Mouse (Mus musculus) gastrocnemius, adult 2 months (tissue): Measurements from ENCODE around the gene Fam189a1. TPM values are rescaled to one million over a fixed set of nuclear protein-coding genes. Genes with fewer than 3 reads are reported as not detected.
A peak's percentile ranks its signal among the peaks of the same experiment; 100 is the strongest.

Source experiments
- DNase-seq: peaks from one replicate; pipeline ENCODE4 v3.0.0; 2022
- H3K27ac ChIP-seq: fragments of 200-600 bp; 2 replicates; pipeline ENCODE4 v1.8.1; 2022; ENCODE audit warnings: mild to moderate bottlenecking
- H3K4me3 ChIP-seq: fragments of 200-600 bp; 2 replicates; pipeline ENCODE4 v1.8.1; 2022; ENCODE audit warnings: mild to moderate bottlenecking, moderate library complexity
- CTCF ChIP-seq: fragments of 200-600 bp; IDR thresholded peaks from 2 replicates; pipeline ENCODE4 v1.8.1; 2022; ENCODE audit warnings: antibody characterized with exemption, mild to moderate bottlenecking, moderate library complexity
- intact Hi-C: fragments of 180-260 bp; cut with DNase I; formaldehyde crosslinking; loops from one replicate; pipeline ENCODE4 v1.15.1; 2025
- long read RNA-seq, 2 experiments: library from polyadenylated mRNA; stranded (forward); transcript quantifications; one replicate each; pipeline ENCODE4 v2.0.0; 2021
- total RNA-seq, 2 experiments: library from RNA; stranded (reverse); gene quantifications; 2 replicates each; pipeline ENCODE4 v1.2.3; 2021

Fam189a1 gene
- not detected for total RNA-seq
- long read RNA-seq, experiment 1 = 0 reads
- long read RNA-seq, experiment 2, partial matches to known transcripts = 0 of 1 reads
- long read RNA-seq, experiment 2, other reads (novel, unspliced or antisense) = 1 of 1 reads

DNA sequence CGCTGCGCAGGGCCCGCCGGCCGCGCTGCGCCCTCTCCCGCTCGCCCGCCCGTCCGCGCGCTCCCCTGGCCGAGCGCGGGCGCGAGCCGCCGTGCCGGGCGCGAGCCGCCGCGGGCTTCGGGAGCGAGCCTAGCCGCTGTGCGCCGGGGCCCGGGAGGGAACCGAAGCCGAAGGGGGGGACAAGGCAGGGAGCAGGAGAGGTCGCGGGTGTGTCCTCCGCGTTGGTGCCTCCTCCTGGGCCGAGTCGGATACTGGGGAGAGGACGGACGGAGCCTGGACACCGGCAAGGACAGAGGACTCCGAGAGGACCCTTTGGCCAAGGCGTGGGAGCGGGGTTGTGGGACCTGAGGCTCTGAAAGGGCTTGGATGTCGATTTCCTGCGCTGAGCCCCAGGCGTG, at the start of gene Fam189a1:
Fam189a1 (minus strand) TSS at position 57 of the 398 bp plus-strand sequence.
- no peak for TF ChIP-seq CTCF
- intact Hi-C loops = no loop called here
- Histone ChIP-seq H3K27ac (no peak within 1 kb of the TSS), H3K4me3 (peak within 1 kb of the TSS; percentile 68)
- peak; percentile 16 for DNase-seq

- no peak for TF ChIP-seq CTCF
- no peak overlapping the region for H3K27ac ChIP-seq
- intact Hi-C loops = no loop called here
- no peak for DNase-seq
- no peak overlapping the region for H3K4me3 ChIP-seq
Observed at GRCm38 (mm10) chr7:65206021-65206420, 49.7 kb upstream of the Fam189a1 start.

DNA sequence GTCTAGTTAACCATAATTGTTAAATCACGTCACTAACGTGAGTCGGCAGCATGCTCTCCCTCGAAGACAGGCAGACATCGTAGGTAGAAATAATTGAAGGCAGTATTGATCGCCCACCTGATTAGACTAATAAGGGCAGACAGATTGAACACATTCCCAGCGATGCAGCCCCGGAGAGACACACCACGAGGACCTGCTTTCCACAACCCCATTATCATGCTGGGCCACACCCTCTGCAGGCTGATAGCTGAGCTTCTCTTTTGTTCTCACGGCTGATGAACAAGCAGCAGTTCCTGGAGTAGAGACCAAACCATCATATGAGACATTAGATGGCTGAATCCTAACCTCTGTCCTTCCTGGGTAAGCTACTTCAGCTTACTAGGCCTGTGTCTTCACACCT, 46.3 kb upstream of the Fam189a1 start:
- no peak for DNase-seq
- TF ChIP-seq CTCF = no peak
- intact Hi-C loops = no loop called here
- no peak overlapping the region for H3K4me3 ChIP-seq
- H3K27ac ChIP-seq = no peak overlapping the region

DNA sequence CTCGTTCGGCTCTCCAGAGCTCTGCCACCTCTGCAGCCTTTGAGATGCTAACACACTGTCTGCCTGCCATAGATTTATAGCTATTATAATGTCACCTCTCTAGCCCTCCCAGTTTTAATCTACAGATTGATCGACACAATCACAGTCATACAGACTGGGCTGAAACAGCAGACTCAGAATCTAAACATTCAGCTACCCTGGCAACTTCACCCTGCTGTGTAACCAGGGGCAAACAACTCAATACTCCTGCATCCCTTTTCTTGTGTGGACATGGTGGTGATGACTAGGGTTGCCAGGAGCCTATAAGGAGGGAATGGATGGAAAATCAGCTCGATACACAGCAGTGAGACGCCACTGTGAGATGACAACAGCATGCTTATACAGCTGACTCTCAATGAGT, 24.3 kb upstream of the Fam189a1 start:
- no peak for TF ChIP-seq CTCF

GRCm38 (mm10) chr7:65170762-65171161, 14.4 kb upstream of the Fam189a1 start:
- intact Hi-C loops = no loop called here
- DNase-seq = no peak
- H3K4me3 ChIP-seq = no peak overlapping the region
- TF ChIP-seq CTCF = no peak
- H3K27ac ChIP-seq = no peak overlapping the region

More for the DNA sequence above, 24.3 kb upstream of the Fam189a1 start:
- H3K4me3 ChIP-seq = no peak overlapping the region
- no peak for DNase-seq
- intact Hi-C loops = no loop called here
- no peak overlapping the region for H3K27ac ChIP-seq

DNA sequence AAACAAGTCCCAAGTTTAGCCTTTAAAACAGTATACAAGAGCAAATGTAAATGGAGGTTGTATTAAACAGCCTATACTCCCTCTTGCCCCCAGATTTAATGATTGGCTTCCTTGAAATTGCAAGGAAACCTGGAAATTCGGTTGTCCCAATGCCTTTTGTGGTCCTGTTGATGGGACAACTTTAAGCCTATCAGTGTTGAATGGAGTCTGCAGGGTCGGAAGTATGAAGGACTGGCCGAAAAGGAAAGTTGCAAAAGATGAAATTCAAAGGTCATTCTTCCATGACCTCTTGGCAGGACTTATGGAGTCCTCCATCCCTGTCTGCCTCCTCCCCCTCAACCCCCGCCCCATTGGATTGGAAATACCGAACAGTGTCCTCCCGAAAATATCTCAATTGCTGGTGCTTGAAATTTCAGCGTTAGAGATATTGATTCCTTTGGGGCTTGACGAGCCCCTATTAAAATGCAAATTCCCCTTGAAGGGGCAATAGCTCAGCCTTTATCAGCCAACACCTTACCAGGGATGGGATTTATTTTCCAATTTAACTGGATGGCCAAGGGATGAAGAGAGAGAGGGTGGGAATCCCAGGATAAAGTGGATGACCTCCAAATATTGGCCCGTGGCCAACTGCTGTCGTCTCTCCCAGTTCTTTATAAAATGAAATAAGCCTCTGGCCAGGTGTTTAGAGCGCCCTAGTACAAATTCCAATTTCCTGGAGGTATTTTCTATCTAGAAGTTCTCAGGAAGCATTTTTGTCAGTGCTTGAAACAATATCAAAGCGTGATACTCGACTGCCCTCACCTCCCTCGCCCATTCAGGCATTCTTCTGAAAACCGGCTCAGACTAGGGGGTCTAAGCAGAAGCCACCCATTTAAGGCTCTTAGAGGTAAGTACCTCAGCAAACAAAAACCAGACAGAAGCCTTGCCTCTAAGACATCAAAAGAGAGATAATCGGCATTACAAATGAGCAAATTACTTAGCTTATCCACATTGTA, 958 bp upstream of the Fam189a1 start:
- H3K4me3 ChIP-seq = no peak overlapping the region
- intact Hi-C loops = no loop called here

DNA sequence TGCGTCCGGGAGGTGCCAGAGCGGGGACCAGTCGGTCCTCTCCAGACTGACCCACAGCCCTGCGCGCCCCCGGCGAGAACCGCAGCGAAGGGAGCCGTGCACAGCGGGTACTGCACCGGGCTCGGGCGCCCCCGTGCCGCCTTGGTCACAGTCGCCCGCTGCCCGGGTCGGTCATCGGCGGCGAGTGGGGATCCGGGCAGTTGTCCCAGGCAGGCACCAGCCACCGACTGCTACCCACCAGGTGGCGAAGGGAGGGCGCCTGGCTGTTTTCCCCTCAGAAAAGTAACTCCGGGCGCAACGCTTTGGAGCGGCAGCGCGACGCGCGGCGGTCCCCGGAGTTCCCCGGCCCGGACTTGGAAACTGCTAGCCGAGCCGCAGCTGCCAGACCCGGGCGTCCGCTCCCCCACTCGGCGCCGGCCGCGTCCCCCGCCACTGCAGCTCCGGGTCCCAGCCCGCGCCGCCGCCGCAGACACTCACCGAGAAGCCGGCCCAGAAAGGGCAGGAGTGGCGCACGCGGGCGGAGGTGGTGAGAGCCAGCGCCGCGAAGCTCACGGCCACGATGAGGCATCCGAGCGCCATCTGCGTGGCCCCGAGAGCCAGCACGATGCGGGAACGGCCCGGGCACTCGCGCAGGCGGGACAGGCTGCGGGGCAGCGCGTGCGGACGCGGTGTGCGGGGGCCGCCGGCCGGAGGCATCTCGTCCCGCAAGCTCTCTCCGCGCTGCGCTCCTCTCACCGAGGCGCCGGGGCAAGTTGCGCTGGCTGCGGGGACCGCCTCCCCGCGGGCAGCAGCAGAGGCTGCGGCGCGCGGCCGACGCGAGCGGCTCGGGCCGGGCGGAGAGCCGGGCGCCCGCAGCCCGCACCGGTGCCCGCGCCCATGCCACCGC, 499 bp downstream of the Fam189a1 start:
- intact Hi-C loops = no loop called here
- TF ChIP-seq CTCF = no peak
- peak overlapping the region; percentile 68 for H3K4me3 ChIP-seq
- no peak overlapping the region for H3K27ac ChIP-seq
- peak; percentile 19 for DNase-seq

More for the DNA sequence above, 958 bp upstream of the Fam189a1 start:
- DNase-seq = no peak
- no peak for TF ChIP-seq CTCF
- no peak overlapping the region for H3K27ac ChIP-seq

DNA sequence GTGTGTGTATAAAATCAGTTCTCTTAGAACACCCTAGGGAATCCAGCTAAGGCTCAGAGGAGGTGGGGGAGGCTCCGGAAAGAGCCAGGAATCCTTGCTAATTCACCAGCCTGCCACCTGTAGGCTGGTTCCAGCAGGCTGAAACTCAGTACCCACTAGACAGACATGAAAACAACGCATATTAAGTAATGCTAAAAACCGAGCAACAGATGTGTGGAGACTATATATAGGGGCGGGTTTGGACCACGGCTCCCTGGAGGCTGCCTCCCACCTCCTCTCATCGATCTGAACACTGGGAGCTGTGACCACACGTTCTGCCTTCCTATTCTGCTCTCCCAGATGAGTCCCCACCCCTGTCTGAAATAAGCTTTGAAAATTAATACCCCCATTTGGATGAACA, 1.8 kb downstream of the Fam189a1 start:
- no peak overlapping the region for H3K27ac ChIP-seq
- no peak overlapping the region for H3K4me3 ChIP-seq
- no peak for DNase-seq
- TF ChIP-seq CTCF = no peak
- intact Hi-C loops = no loop called here

DNA sequence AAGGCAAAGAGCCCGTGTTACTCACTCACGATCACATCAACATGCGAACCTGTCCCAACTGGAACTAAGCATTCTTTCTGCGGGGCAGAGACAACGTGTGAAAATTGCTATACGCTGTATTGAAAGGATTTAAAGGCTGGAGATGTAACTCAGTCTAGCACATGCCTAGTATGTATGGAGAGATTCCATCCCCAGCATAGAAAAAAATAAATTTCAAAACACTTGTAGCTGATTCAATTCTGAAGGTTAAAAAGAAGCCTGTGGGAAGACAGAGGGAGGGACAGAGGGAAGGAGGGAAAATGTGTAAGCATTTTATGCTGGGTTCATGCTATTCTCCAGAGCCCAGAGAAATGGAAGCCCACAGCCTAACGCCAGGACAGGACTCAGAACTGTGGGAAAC, 2.5 kb downstream of the Fam189a1 start:
- H3K27ac ChIP-seq = no peak overlapping the region
- no peak for TF ChIP-seq CTCF
- H3K4me3 ChIP-seq = no peak overlapping the region
- no peak for DNase-seq
- intact Hi-C loops = no loop called here

DNA sequence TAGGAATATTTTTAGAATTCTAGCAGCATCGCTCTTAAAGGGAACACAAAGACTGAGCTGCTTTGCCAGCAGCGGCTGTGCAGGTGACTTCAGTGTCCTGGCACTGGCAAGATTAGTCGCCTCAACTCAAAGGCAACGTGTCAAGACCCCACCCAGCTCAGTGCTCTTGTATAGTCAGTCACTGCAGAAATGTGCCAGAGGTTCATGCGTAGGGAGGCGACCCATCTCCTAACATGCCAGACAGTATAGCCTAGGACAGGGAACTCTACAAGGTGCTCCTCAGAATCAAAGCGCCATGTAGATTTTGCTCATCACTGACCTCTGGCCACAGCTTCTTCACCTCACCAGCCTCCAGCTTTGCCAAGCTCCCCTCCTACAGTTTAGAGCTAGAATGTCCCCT, 4.8 kb downstream of the Fam189a1 start:
- intact Hi-C loops = no loop called here
- no peak overlapping the region for H3K4me3 ChIP-seq
- TF ChIP-seq CTCF = no peak
- DNase-seq = no peak
- H3K27ac ChIP-seq = no peak overlapping the region

- TF ChIP-seq CTCF = no peak
- DNase-seq = no peak
- Histone ChIP-seq H3K4me3 (no peak overlapping the region), H3K27ac (no peak overlapping the region)
- intact Hi-C loops = no loop called here
Observed at GRCm38 (mm10) chr7:65149040-65149439, 7.3 kb downstream of the Fam189a1 start.

- Histone ChIP-seq H3K27ac (no peak overlapping the region), H3K4me3 (no peak overlapping the region)
- no peak for TF ChIP-seq CTCF
- intact Hi-C loops = no loop called here
- DNase-seq = no peak
Observed at GRCm38 (mm10) chr7:65144881-65145280, 11.5 kb downstream of the Fam189a1 start.
